Mouse (Mus musculus) liver, postnatal 0 days (tissue): ENCODE measurements around the gene Birc5.

Experiments used
- CTCF ChIP-seq: sonication (generic); IDR thresholded peaks from 2 replicates; pipeline ENCODE4 v1.5.1; 2016; ENCODE audit warnings: antibody characterized with exemption, low read depth
- EP300 ChIP-seq: IDR thresholded peaks from 2 replicates; pipeline ENCODE4 v1.6.1; 2016; ENCODE audit warnings: antibody characterized with exemption, low read depth, mild to moderate bottlenecking

DNA sequence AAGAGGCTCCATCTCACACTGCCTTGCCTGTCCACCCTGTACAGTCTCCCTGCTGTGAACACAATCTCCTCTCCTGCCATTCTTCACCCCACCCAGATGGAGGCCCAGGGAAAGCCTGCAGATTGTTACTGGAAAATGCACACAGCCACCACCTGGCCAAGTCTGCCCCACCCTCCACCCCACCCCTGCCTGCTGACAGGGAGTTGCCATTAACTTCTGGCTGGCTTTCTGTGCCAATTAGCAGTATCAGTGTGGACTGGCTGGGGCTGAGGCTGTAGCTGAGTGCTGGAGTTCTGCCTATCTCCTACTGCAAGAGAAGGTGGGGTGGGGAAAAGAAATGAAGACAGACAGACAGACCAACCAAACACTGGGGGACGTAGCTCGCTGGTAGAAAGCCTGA lies 10.5 kb upstream of the Birc5 start:
- no peak for TF ChIP-seq CTCF
- TF ChIP-seq EP300 = peak; percentile 82
